Mouse (Mus musculus): Measurements from ENCODE around the gene Rab4a.

DNA sequence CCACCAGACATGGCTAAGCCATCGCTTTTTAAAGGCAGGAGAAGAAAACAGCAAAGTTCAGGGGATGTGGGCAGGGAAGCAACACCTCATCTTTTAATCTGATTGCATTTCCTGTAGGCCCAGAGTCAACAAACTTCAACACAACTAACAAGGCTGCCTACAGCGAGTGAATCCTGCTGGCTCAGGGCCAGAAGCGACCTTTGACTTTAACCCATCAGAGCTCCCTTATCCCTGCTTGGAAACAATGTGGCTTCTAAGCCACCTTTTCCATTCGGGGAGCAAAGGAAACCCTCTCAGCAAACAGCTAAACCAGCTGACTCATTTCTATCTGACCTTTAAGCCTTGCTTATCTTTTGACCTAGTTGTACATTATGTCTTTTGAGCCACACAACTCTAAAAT, 9.0 kb upstream of the Rab4a start:
- TF ChIP-seq CTCF (IDR thresholded peaks at IDR 0.05; ENCODE audit: low read depth), result no peak
- 0 out of 2 replicates have a peak, but pooled peaks have one; percentile 10 for TF ChIP-seq EP300 (IDR thresholded peaks at IDR 0.05; ENCODE audit: low read depth)
